Mouse (Mus musculus): ENCODE data around the gene Mars. TPM values are rescaled to one million over a fixed set of nuclear protein-coding genes. Genes with fewer than 3 reads are reported as not detected.
"Not testable (repeated sequence)": the region's sequence is repeated elsewhere in the genome, so short reads cannot be mapped to it uniquely, and the experiment has no call there.

The Mars gene
- polyA plus RNA-seq, 1 experiment from 2014 or later = 128 TPM

DNA sequence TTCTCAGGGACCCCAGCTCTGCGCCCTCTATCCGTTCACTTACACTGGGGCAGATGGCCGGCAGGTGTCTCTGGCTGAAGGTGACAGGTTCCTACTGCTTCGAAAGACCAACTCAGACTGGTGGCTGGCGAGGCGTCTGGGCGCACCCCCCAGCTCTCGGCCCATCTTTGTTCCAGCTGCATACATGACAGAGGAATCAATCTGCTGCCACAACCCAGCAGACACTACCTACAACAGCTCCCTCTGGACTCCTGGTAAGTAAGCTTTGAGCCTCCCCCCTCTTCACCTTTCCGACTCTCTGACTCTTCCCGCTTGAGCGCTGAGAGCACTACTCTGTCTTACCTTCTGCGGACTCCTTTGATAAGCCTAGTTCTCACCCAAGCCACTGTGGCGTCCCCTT is 10.6 kb upstream of the Mars start:
- no peak overlapping the region for H3K4me3 ChIP-seq
- H3K4me2 ChIP-seq = no peak overlapping the region
- 58% methylated on average over 13 of the region's 13 CpGs for WGBS
- no peak overlapping the region for H3K9ac ChIP-seq
- H3K9me3 ChIP-seq = no peaks in the 10 kb centered on the region
- H3K36me3 ChIP-seq = no peaks in the 10 kb centered on the region
- no peak overlapping the region for H3K27ac ChIP-seq
- no peak for ATAC-seq (ENCODE audit: insufficient number of reproducible peaks, insufficient read depth, low FRiP score, low TSS enrichment, low read depth)
- peaks cover 64% of the 10 kb centered on the region for H3K27me3 ChIP-seq
- H3K4me1 ChIP-seq = peaks cover 16% of the 10 kb centered on the region

DNA sequence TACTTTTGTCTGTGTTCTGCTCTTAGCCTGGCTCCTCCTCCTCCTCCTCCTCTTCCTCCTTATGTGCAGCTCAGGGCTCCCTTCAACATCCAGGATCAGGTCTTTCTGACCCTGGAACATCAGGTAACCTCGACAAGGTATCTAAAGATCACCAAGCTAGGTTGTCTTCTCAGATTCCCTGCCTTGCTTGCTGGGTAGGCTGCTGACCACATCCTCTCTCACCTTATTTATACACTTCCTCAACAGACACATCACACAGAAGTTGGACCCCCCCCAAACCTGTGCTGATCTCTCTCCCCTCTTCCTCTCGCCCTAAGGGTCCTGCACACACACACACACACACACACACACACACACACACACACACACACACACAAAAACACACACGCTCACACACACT is 10.0 kb upstream of the Mars start, which contains the start of gene Arhgap9:
Gene Arhgap9 (plus strand): TSS at position 344 of the 400 bp plus-strand sequence.
- no peaks in the 10 kb centered on the region for H3K9me3 ChIP-seq
- H3K4me3 ChIP-seq = no peak within 1 kb of the TSS
- H3K27me3 ChIP-seq = peaks cover 59% of the 10 kb centered on the region
- H3K4me2 ChIP-seq = no peak within 1 kb of the TSS
- no peak for ATAC-seq (ENCODE audit: insufficient number of reproducible peaks, insufficient read depth, low FRiP score, low TSS enrichment, low read depth)
- no peak within 1 kb of the TSS for H3K9ac ChIP-seq
- no peaks in the 10 kb centered on the region for H3K36me3 ChIP-seq
- H3K4me1 ChIP-seq = peaks cover 11% of the 10 kb centered on the region
- WGBS = 59% methylated on average over 3 of the region's 3 CpGs
- H3K27ac ChIP-seq = no peak within 1 kb of the TSS

DNA sequence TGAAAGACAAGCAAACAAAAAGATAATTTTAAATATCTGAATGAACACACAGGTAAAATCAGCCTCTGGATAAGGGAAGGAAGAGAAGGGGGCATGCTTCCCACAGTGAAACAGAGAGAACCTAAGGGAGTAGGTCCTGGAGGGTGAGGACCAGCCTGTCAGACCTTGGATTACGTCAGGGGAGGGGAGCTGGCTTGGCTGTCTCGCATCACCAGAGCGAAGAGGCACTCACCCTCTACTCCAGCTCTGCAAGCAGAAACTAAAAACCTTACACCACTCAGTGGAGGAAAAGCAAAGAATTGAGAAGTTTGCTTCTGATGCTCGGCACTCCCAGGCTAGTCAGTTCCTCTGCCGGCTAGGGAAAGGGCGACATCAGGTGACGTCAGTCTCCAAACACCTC is 8.4 kb upstream of the Mars start:
- H3K9me3 ChIP-seq = no peaks in the 10 kb centered on the region
- H3K4me2 ChIP-seq = no peak overlapping the region
- no peak for ATAC-seq (ENCODE audit: insufficient number of reproducible peaks, insufficient read depth, low FRiP score, low TSS enrichment, low read depth)
- no peaks in the 10 kb centered on the region for H3K4me1 ChIP-seq
- no peak overlapping the region for H3K4me3 ChIP-seq
- no peaks in the 10 kb centered on the region for H3K36me3 ChIP-seq
- WGBS = 73% methylated on average over 7 of the region's 7 CpGs
- H3K9ac ChIP-seq = no peak overlapping the region
- peaks cover 42% of the 10 kb centered on the region for H3K27me3 ChIP-seq
- no peak overlapping the region for H3K27ac ChIP-seq

DNA sequence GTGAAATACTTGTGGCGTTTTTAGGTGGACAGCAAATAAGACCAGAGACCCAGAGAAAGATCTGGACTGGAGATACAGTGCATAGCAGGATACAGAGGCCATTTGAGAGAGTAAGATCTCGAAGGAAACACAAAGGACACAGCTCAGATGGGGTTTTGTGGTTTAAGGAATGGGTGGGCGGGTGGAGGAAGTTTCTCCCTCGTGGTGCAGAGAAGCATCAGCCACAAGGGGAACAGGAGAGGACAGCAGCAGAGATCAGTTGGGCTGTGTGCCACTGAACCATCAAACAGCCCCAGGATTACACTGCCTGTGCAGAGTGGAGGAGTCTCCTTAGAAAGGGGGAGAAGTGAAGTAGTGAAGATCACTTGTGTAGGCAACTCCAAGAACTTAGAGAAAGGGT is 6.4 kb upstream of the Mars start:
- H3K9me3 ChIP-seq = no peaks in the 10 kb centered on the region
- no peak overlapping the region for H3K27ac ChIP-seq
- H3K4me1 ChIP-seq = no peaks in the 10 kb centered on the region
- no peak overlapping the region for H3K9ac ChIP-seq
- ATAC-seq (ENCODE audit: insufficient number of reproducible peaks, insufficient read depth, low FRiP score, low TSS enrichment, low read depth) = no peak
- no peak overlapping the region for H3K4me2 ChIP-seq
- H3K4me3 ChIP-seq = no peak overlapping the region
- peaks cover 22% of the 10 kb centered on the region; the same call in 1 of the 2 replicates for H3K27me3 ChIP-seq
- no peaks in the 10 kb centered on the region for H3K36me3 ChIP-seq
- 44% methylated on average over 4 of the region's 4 CpGs for WGBS

GRCm38 (mm10) chr10:127317277-127317676 is 5.7 kb upstream of the Mars start:
- Histone ChIP-seq H3K27ac (no peak overlapping the region), H3K4me2 (no peak overlapping the region), H3K9ac (no peak overlapping the region), H3K27me3 (peaks cover 15% of the 10 kb centered on the region; the same call in 1 of the 2 replicates), H3K4me1 (peaks cover 2% of the 10 kb centered on the region; the same call in 1 of the 2 replicates), H3K9me3 (no peaks in the 10 kb centered on the region), H3K4me3 (no peak overlapping the region), H3K36me3 (no peaks in the 10 kb centered on the region)
- WGBS = 77% methylated on average over 2 of the region's 2 CpGs
- ATAC-seq (ENCODE audit: insufficient number of reproducible peaks, insufficient read depth, low FRiP score, low TSS enrichment, low read depth) = no peak

DNA sequence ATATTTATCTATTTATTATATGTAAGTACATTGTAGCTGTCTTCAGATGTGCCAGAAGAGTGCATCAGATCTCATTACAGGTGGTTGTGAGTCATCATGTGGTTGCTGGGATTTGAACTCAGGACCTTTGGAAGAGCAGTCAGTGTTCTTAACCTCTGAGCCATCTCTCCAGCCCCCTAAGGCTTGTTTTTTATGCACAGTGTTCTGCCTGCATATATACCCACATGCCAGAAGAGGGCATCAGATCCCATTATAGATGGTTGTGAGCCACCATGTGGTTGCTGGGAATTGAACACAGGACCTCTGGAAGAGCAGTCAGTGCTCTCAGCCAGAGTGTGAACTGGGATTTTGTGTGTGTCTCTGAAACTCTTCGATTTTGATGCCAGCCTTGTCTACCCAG is 3.4 kb upstream of the Mars start:
- H3K4me1 ChIP-seq = peaks cover 12% of the 10 kb centered on the region
- H3K27ac ChIP-seq; H3K9ac ChIP-seq; H3K9me3 ChIP-seq; H3K27me3 ChIP-seq; H3K4me2 ChIP-seq; H3K36me3 ChIP-seq; ATAC-seq (ENCODE audit: insufficient number of reproducible peaks, insufficient read depth, low FRiP score, low TSS enrichment, low read depth); H3K4me3 ChIP-seq: not testable (repeated sequence)
- 85% methylated on average over 1 of the region's 1 CpGs for WGBS

GRCm38 (mm10) chr10:127313516-127313915 is 1.9 kb upstream of the Mars start:
- WGBS = 89% methylated on average over 5 of the region's 5 CpGs
- not testable (repeated sequence) for H3K4me2 ChIP-seq; H3K36me3 ChIP-seq; H3K27me3 ChIP-seq; ATAC-seq (ENCODE audit: insufficient number of reproducible peaks, insufficient read depth, low FRiP score, low TSS enrichment, low read depth); H3K9ac ChIP-seq; H3K27ac ChIP-seq; H3K9me3 ChIP-seq; H3K4me3 ChIP-seq
- peaks cover 12% of the 10 kb centered on the region for H3K4me1 ChIP-seq

GRCm38 (mm10) chr10:127312858-127313257 is 1.3 kb upstream of the Mars start:
- H3K27me3 ChIP-seq = no peaks in the 10 kb centered on the region
- no peak for ATAC-seq (ENCODE audit: insufficient number of reproducible peaks, insufficient read depth, low FRiP score, low TSS enrichment, low read depth)
- H3K9ac ChIP-seq = no peak overlapping the region
- no peaks in the 10 kb centered on the region for H3K9me3 ChIP-seq
- no peak overlapping the region for H3K4me3 ChIP-seq
- peaks cover 12% of the 10 kb centered on the region for H3K4me1 ChIP-seq
- peaks cover 15% of the 10 kb centered on the region for H3K36me3 ChIP-seq
- WGBS = 81% methylated on average over 4 of the region's 4 CpGs
- no peak overlapping the region for H3K27ac ChIP-seq
- H3K4me2 ChIP-seq = no peak overlapping the region

GRCm38 (mm10) chr10:127312356-127312676 is 730 bp upstream of the Mars start:
- WGBS = 2% methylated on average over 4 of the region's 4 CpGs
- ATAC-seq (ENCODE audit: insufficient number of reproducible peaks, insufficient read depth, low FRiP score, low TSS enrichment, low read depth) = no peak
- Histone ChIP-seq H3K4me1 (peaks cover 12% of the 10 kb centered on the region), H3K9ac (peak overlapping the region; percentile 88), H3K4me2 (peak overlapping the region; percentile 81), H3K9me3 (no peaks in the 10 kb centered on the region), H3K4me3 (peak overlapping the region; percentile 83), H3K27ac (peak overlapping the region; percentile 81), H3K27me3 (no peaks in the 10 kb centered on the region), H3K36me3 (peaks cover 20% of the 10 kb centered on the region)

GRCm38 (mm10) chr10:127310523-127311475 is 787 bp downstream of the Mars start:
- ATAC-seq (ENCODE audit: insufficient number of reproducible peaks, insufficient read depth, low FRiP score, low TSS enrichment, low read depth) = peak; percentile 30; the same call in 1 of the 2 replicates
- H3K27me3 ChIP-seq = no peaks in the 10 kb centered on the region
- peaks cover 12% of the 10 kb centered on the region for H3K4me1 ChIP-seq
- peaks cover 36% of the 10 kb centered on the region for H3K36me3 ChIP-seq
- peak overlapping the region; percentile 81 for H3K27ac ChIP-seq
- peak overlapping the region; percentile 88 for H3K9ac ChIP-seq
- H3K4me3 ChIP-seq = peak overlapping the region; percentile 83
- H3K4me2 ChIP-seq = peak overlapping the region; percentile 81
- WGBS = 35% methylated on average over 23 of the region's 23 CpGs
- no peaks in the 10 kb centered on the region for H3K9me3 ChIP-seq

GRCm38 (mm10) chr10:127309167-127309566 is 2.4 kb downstream of the Mars start:
- not testable (repeated sequence) for H3K27me3 ChIP-seq; H3K4me3 ChIP-seq; H3K27ac ChIP-seq; H3K4me2 ChIP-seq; H3K9ac ChIP-seq; H3K9me3 ChIP-seq; ATAC-seq (ENCODE audit: insufficient number of reproducible peaks, insufficient read depth, low FRiP score, low TSS enrichment, low read depth)
- Histone ChIP-seq H3K36me3 (peaks cover 52% of the 10 kb centered on the region), H3K4me1 (peaks cover 12% of the 10 kb centered on the region)
- 86% methylated on average over 3 of the region's 3 CpGs for WGBS

DNA sequence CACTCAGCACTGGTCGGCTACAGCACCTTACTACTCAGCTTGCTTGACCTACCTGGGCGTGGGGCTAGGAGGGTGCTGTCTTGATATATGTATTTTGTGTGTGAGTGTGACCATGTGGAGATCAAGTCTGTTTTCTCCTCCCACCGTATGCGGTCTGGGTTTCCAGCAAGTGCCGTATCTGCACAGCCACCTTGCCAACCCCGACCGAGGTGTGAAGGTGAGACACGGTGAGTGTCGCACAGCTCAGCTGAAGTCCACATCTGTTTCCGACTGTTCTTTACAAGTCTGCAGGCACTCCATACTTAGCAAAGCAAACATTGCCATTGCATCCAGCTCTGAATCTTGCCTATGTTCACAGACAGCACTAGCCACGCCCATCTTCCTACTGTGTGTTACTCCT is 8.4 kb downstream of the Mars start:
- Histone ChIP-seq H3K9ac (no peak overlapping the region), H3K36me3 (peaks cover 97% of the 10 kb centered on the region), H3K4me1 (no peaks in the 10 kb centered on the region), H3K9me3 (no peaks in the 10 kb centered on the region), H3K27ac (no peak overlapping the region), H3K4me3 (no peak overlapping the region), H3K4me2 (no peak overlapping the region), H3K27me3 (no peaks in the 10 kb centered on the region)
- 91% methylated on average over 11 of the region's 11 CpGs for WGBS
- ATAC-seq (ENCODE audit: insufficient number of reproducible peaks, insufficient read depth, low FRiP score, low TSS enrichment, low read depth) = no peak
